7 mouse cellular contexts compared by ENCODE assay signal in the genomic region with DNA sequence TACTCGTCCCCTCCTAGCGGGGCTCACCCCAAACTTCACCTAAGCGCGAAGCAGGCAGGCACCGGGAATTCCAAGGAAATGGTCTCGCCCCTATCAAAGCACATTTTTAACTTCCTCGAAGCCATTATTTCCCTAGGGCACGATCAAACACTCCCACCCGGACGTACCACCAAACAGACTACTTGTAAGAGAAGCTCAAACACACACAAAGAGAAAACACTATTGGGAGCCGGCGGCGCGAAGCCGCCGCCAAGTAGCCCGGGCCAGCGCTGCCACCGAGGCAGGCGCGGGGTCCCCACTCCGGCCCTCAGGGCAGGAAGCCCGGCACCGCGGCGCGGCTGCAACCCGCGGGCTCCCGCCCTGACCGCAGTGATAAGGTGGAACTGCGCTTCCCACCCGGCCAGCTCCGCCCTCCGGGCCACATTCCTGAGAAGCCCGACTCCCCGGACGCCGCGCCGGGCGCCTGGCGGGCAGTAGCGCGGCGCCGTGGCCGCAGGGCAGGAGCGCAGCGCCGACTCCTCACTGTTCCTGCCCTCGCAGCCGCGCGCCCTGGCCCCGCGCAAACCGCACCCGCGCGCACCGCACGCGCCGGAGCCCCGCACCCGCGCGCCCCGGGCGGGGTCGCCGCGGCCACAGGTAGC. TPM values are rescaled to one million over a fixed set of nuclear protein-coding genes. Genes with fewer than 3 reads are reported as not detected.
DNase-seq lines count a peak whose midpoint lies in the region; ATAC-seq and TF ChIP-seq lines count a peak whose summit lies in the region.

No protein-coding gene starts in this region.

- intact Hi-C loops in gastrocnemius, adult 2 months (cut with DNase I), result loop anchor here (5.0 kb wide), 2 partner anchors 50 to 95 kb away; no protein-coding TSS in a partner anchor

- H3K4me3 ChIP-seq in gastrocnemius, adult 2 months, result peak overlapping the region; percentile 93
- peak overlapping the region; percentile 97 for H3K4me3 ChIP-seq in hindbrain, embryonic 15.5 days
- peak overlapping the region; percentile 65 for H3K4me3 ChIP-seq in liver, adult 2 months (ENCODE audit: insufficient read depth, low read depth, low read length)
- peak overlapping the region; percentile 54 for H3K4me3 ChIP-seq in myocyte
- H3K4me3 ChIP-seq in stomach, embryonic 15.5 days (replicated peaks), result peak overlapping the region; percentile 86

- TF ChIP-seq CTCF in gastrocnemius, adult 2 months (IDR thresholded peaks at IDR 0.05), result peak; percentile 29; the same call in 1 of the 2 replicates
- peak; percentile 27; the same call in 1 of the 2 replicates for TF ChIP-seq CTCF in liver, adult 2 months (IDR thresholded peaks at IDR 0.05; ENCODE audit: low read depth, low read length)

- under 1% methylated on average over 54 of the region's 74 CpGs for WGBS in hindbrain, embryonic 15.5 days
- WGBS in liver, adult 2 months, result 1% methylated on average over 74 of the region's 74 CpGs
- WGBS in stomach, embryonic 15.5 days, result 1% methylated on average over 48 of the region's 74 CpGs

- peak overlapping the region; percentile 88 for H3K4me2 ChIP-seq in hindbrain, embryonic 15.5 days
- peak overlapping the region; percentile 75 for H3K4me2 ChIP-seq in myocyte (ENCODE audit: low read depth)
- peak overlapping the region; percentile 79 for H3K4me2 ChIP-seq in stomach, embryonic 15.5 days

- peaks cover 16% of the 10 kb centered on the region for H3K4me1 ChIP-seq in hindbrain, embryonic 15.5 days (replicated peaks)
- peaks cover 3% of the 10 kb centered on the region; the same call in 1 of the 2 replicates for H3K4me1 ChIP-seq in liver, adult 2 months (ENCODE audit: control insufficient read depth, insufficient read depth, low read length)
- H3K4me1 ChIP-seq in stomach, embryonic 15.5 days, result 0 out of 2 replicates have a peak, but pooled peaks cover 6% of the 10 kb centered on the region

- TF ChIP-seq POLR2A in liver, adult 2 months (IDR thresholded peaks at IDR 0.05; ENCODE audit: extremely low read depth, insufficient read depth, low read length), result no peak
- peak; percentile 66 for TF ChIP-seq POLR2A in myocyte (IDR thresholded peaks at IDR 0.05; ENCODE audit: insufficient read length, low read depth)

- H3K9me3 ChIP-seq in hindbrain, embryonic 15.5 days, result no peaks in the 10 kb centered on the region
- H3K9me3 ChIP-seq in stomach, embryonic 15.5 days, result no peaks in the 10 kb centered on the region

- no peaks in the 10 kb centered on the region for H3K36me3 ChIP-seq in hindbrain, embryonic 15.5 days
- no peaks in the 10 kb centered on the region for H3K36me3 ChIP-seq in liver, adult 2 months (ENCODE audit: control insufficient read depth, insufficient read depth, low read length)
- peaks cover 2% of the 10 kb centered on the region for H3K36me3 ChIP-seq in myocyte (ENCODE audit: control insufficient read depth, insufficient read depth)
- no peaks in the 10 kb centered on the region for H3K36me3 ChIP-seq in stomach, embryonic 15.5 days

- no peaks in the 10 kb centered on the region for H3K27me3 ChIP-seq in hindbrain, embryonic 15.5 days
- no peaks in the 10 kb centered on the region for H3K27me3 ChIP-seq in liver, adult 2 months (ENCODE audit: control insufficient read depth, insufficient read depth, low read length)
- H3K27me3 ChIP-seq in myocyte (ENCODE audit: control insufficient read depth, insufficient read depth, insufficient read length), result no peaks in the 10 kb centered on the region
- no peaks in the 10 kb centered on the region for H3K27me3 ChIP-seq in stomach, embryonic 15.5 days (replicated peaks)

- DNase-seq in cerebellum, adult 8-10 months, result peak; percentile 49
- peak; percentile 86 for DNase-seq in gastrocnemius, adult 2 months
- DNase-seq in liver, adult 2 months (ENCODE audit: extremely low read depth, low read depth, low spot score), result peak; percentile 55

- peak overlapping the region; percentile 91 for H3K27ac ChIP-seq in gastrocnemius, adult 2 months
- H3K27ac ChIP-seq in hindbrain, embryonic 15.5 days (replicated peaks), result peak overlapping the region; percentile 92
- peak overlapping the region; percentile 45 for H3K27ac ChIP-seq in liver, adult 2 months (replicated peaks; ENCODE audit: insufficient read depth, low read depth, low read length)
- peak overlapping the region; percentile 96 for H3K27ac ChIP-seq in stomach, embryonic 15.5 days

- peaks cover 38% of the 10 kb centered on the region; the same call in 1 of the 2 replicates for H3K79me2 ChIP-seq in liver, adult 2 months (ENCODE audit: control insufficient read depth, insufficient read depth, low read length)
- H3K79me2 ChIP-seq in myocyte (ENCODE audit: control insufficient read depth, insufficient read depth), result peaks cover 50% of the 10 kb centered on the region

- ATAC-seq in activated CD4-positive, CD25-positive, alpha-beta regulatory T cell, adult 4 months, result peak; percentile 26
- ATAC-seq in hindbrain, embryonic 15.5 days (ENCODE audit: low FRiP score, low read depth), result peak; percentile 75
- peak; percentile 80 for ATAC-seq in stomach, embryonic 15.5 days (ENCODE audit: insufficient read depth, low FRiP score, low read depth)

- peak overlapping the region; percentile 84 for H3K9ac ChIP-seq in hindbrain, embryonic 15.5 days
- H3K9ac ChIP-seq in liver, adult 2 months (ENCODE audit: low read depth, low read length), result peak overlapping the region; percentile 74
- peak overlapping the region; percentile 85 for H3K9ac ChIP-seq in stomach, embryonic 15.5 days

- peak overlapping the region; percentile 60 for H3ac ChIP-seq in myocyte (ENCODE audit: control insufficient read depth, insufficient read length)

TF ChIP-seq in myocyte, 11 proteins besides CTCF, POLR2A, EP300 and RAD21:
- TF ChIP-seq MYOD1 (IDR thresholded peaks at IDR 0.05; ENCODE audit: control insufficient read depth in 1 of 3, insufficient read length in 2 of 3, low read depth in 2 of 3) (peak in 1 of 3 experiments; percentile 8), MYOG (IDR thresholded peaks at IDR 0.05; ENCODE audit: control insufficient read depth in 1 of 3, insufficient read depth in 1 of 3, insufficient read length in 2 of 3, low read depth in 2 of 3) (peak in 2 of 3 experiments; percentile 7 to 25), E2F4 (IDR thresholded peaks at IDR 0.05; ENCODE audit: insufficient read depth) (no peak)
TF ChIP-seq in myocyte: peak in this region for 2.

RNA-seq across cellular contexts. Expression of a gene that starts 0.8 kb away (rescaled TPM):
- 10 to 100 TPM in 1 of 2 experiments, 1 to 10 TPM in 1; 8.8 to 17.4 TPM for polyA plus RNA-seq in activated CD4-positive, CD25-positive, alpha-beta regulatory T cell, adult 4 months (2017; shearing (Covaris generic))
- total RNA-seq in gastrocnemius, adult 2 months (2021), result 10 to 100 TPM; 15.6 to 20.1 TPM
- polyA plus RNA-seq in hindbrain, embryonic 15.5 days (2015; fragmentation: Nextera tagmentation; extraction: Ambion mirVana), result 18.6 and 19.3 TPM in 2 replicates
- 18.3 and 18.9 TPM in 2 replicates for total RNA-seq in liver, adult 2 months (2014; rRNA removed)
- polyA plus RNA-seq in liver, adult 2 months (2012; rRNA removed), result 6.0 TPM in 2 replicates
- 57.4 TPM for polyA plus RNA-seq in myocyte (2012; fragmentation: generic; extraction: Trizol)
- polyA plus RNA-seq in stomach, embryonic 15.5 days (2015; fragmentation: Nextera tagmentation; extraction: Ambion mirVana), result 28.5 and 29.9 TPM in 2 replicates

Comparison
In these comparisons a context has a peak if more than half of its experiments do, and no peak if none do; other contexts are left out.
1. Peak in every context shown above with its lines: DNase-seq, ATAC-seq, H3K4me3 ChIP-seq and H3K27ac ChIP-seq.
2. ATAC-seq: peak in every context shown above with its lines; median percentile 80 in stomach, embryonic 15.5 days; 75 in hindbrain, embryonic 15.5 days; 26 in activated CD4-positive, CD25-positive, alpha-beta regulatory T cell, adult 4 months.
3. H3K27ac ChIP-seq: peak in every context shown above with its lines; median percentile 96 in stomach, embryonic 15.5 days; 92 in hindbrain, embryonic 15.5 days; 91 in gastrocnemius, adult 2 months; 45 in liver, adult 2 months.